In the genomic region with DNA sequence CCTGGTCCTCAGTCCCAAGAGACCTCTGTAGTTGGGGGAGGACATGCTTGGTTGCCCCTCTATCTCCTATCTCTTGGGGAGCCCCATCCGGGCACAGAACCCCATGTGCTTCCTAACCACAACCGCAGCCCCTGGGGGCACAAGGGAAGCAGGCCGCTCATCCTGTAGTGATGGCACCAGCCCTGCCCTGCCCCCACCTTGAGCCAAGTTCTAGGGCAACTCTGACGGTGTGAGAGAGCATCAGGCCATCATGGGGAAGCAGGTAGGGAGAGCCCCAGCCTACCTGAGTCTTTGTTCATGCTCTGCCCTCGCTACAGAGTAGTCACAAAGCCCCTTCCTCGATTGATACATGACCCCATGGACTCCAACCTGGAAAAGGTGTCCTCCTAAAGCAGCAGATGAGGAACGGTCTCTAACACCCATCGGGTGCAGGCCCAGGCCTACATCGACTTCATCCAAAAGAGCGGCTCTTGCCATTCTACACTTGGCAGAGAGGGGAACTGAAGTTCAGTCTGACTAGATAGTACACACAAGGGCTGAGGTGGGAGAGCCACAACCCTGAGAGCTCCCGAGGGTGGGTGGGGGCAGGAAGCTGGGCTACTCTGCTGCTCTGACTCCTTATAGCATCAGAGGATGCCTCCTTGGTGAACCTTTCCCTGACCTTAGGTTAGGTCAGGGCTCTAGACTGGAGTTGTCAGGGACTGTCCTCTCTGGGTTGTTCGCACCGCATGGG, we compare ENCODE assay signal across 1 mouse cellular context.
TF ChIP-seq lines count a peak whose summit lies in the region.

No protein-coding gene starts in this region.

TF ChIP-seq in CH12.LX, 34 proteins besides CTCF, POLR2A, EP300 and RAD21 (continued from another document):
- TF ChIP-seq MAX (IDR thresholded peaks at IDR 0.05; ENCODE audit: low read length) (peak; percentile 88), JUND (conservative IDR thresholded peaks at IDR 0.05; ENCODE audit: low read depth, low read length) (no peak), KAT2A (IDR thresholded peaks at IDR 0.05; ENCODE audit: insufficient replicate concordance, low read length) (peak; percentile 84), ZNF384 (IDR thresholded peaks at IDR 0.05; ENCODE audit: low read depth, low read length) (peak; percentile 31; the same call in 1 of the 2 replicates), MYC (IDR thresholded peaks at IDR 0.05; ENCODE audit: low read depth, low read length) (peak; percentile 73), MEF2A (IDR thresholded peaks at IDR 0.05; ENCODE audit: borderline replicate concordance, low read depth, low read length) (peak; percentile 94), E2F4 (IDR thresholded peaks at IDR 0.05; ENCODE audit: insufficient replicate concordance, low read depth, low read length) (no peak), JUN (IDR thresholded peaks at IDR 0.05; ENCODE audit: insufficient read depth, low read depth, low read length) (no peak; the same call in 1 of the 2 replicates), NRF1 (IDR thresholded peaks at IDR 0.05; ENCODE audit: low read depth, low read length) (peak; percentile 37; the same call in 1 of the 2 replicates), ZMIZ1 (IDR thresholded peaks at IDR 0.05; ENCODE audit: low read depth, low read length) (peak; percentile 19), MXI1 (IDR thresholded peaks at IDR 0.05; ENCODE audit: low read depth, low read length) (peak; percentile 85)
